Mouse (Mus musculus) megakaryocyte, embryonic 14.5 days (primary cell): Measurements from ENCODE around the gene Fgfbp3. TPM values are rescaled to one million over a fixed set of nuclear protein-coding genes. Genes with fewer than 3 reads are reported as not detected.
A peak's percentile ranks its signal among the peaks of the same experiment; 100 is the strongest.

Experiments used
- H3K27me3 ChIP-seq: replicated peaks from 2 replicates; pipeline ENCODE3; 2012; ENCODE audit warnings: inconsistent platforms
- H3K36me3 ChIP-seq: replicated peaks from 2 replicates; pipeline ENCODE3; 2012; ENCODE audit warnings: low read length, inconsistent platforms, mixed read lengths
- H3K4me1 ChIP-seq: 2 replicates; pipeline ENCODE4 v1.6.1; 2012; ENCODE audit warnings: inconsistent platforms
- H3K4me3 ChIP-seq: replicated peaks from 2 replicates; pipeline ENCODE3; 2012; ENCODE audit warnings: moderate library complexity, mild to moderate bottlenecking, inconsistent platforms
- H3K9me3 ChIP-seq: 2 replicates; pipeline ENCODE4 v1.6.1; 2012; ENCODE audit warnings: inconsistent platforms
- FLI1 ChIP-seq: IDR thresholded peaks from 2 replicates; pipeline ENCODE4 v1.6.1; 2012; ENCODE audit warnings: low read length, inconsistent platforms, mixed read lengths
- GATA1 ChIP-seq: IDR thresholded peaks from 3 replicates; pipeline ENCODE4 v1.6.1; 2012; ENCODE audit warnings: mixed read lengths, low read length, inconsistent platforms, borderline replicate concordance
- polyA plus RNA-seq: library from polyadenylated mRNA; stranded (reverse); fragments of >175 nt; gene quantifications from 2 replicates; pipeline ENCODE4 v1.2.3, GENCODE M21; 2012; ENCODE audit warnings: low replicate concordance; ENCODE audit not compliant: insufficient read depth

Gene Fgfbp3
- polyA plus RNA-seq, 1 experiment, result 3.0 TPM

DNA sequence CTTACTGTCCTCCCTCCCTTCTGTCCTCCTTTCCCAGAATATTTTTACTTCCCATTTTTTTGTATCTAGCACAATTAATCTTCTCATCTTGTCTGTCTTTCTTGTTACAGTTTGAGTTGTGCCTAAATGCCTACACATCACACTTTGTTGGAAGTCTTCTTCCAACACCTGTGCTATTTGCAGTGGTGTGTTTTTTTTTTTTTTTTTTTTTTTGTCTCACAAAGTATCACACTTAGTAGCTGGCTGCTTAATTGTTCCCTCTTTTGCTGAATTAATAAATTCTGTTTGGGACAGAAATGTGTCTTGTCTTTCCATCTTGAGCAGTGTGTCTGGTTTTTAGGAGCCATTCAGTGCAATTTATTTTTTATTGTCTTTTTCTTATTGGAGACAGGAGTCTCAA, 10.4 kb upstream of the Fgfbp3 start:
- no peak for TF ChIP-seq FLI1
- TF ChIP-seq GATA1, result no peak
- Histone ChIP-seq H3K27me3 (no peaks in the 10 kb centered on the region), H3K4me3 (no peak overlapping the region)

DNA sequence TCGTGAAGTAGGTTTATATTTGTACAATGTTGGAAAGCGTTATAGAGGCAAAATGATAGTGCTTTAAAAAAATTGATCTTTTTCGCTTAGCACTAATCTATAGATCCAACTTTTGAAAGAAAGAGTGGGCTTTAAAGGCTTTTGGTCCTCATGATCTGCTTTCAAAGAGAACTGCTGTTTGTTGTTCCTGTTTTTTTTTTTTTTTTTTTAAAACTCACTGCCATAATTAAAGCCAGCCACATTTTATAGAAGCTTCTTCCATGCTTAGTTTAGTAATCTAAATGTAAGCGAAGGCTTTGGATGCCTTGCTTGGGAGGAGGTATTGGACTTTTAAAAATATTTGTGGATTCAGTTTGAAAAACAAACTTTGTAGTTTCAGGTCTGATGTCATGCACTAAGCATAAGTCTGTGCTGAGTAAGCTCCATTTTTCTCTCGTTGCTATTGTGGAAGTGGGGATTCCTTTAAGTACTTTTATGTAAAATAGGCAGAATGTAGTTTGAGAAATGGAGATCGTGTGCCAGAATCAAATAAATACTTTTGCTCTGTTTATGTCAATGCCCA, 8.5 kb upstream of the Fgfbp3 start:
- no peak for TF ChIP-seq GATA1
- no peak for TF ChIP-seq FLI1
- Histone ChIP-seq H3K36me3 (no peaks in the 10 kb centered on the region), H3K4me1 (peaks cover 66% of the 10 kb centered on the region), H3K27me3 (no peaks in the 10 kb centered on the region), H3K4me3 (peak overlapping the region; percentile 96), H3K9me3 (no peaks in the 10 kb centered on the region)

More for the DNA sequence above, 10.4 kb upstream of the Fgfbp3 start:
- peaks cover 64% of the 10 kb centered on the region for H3K4me1 ChIP-seq
- H3K36me3 ChIP-seq, result no peaks in the 10 kb centered on the region
- H3K9me3 ChIP-seq, result no peaks in the 10 kb centered on the region

DNA sequence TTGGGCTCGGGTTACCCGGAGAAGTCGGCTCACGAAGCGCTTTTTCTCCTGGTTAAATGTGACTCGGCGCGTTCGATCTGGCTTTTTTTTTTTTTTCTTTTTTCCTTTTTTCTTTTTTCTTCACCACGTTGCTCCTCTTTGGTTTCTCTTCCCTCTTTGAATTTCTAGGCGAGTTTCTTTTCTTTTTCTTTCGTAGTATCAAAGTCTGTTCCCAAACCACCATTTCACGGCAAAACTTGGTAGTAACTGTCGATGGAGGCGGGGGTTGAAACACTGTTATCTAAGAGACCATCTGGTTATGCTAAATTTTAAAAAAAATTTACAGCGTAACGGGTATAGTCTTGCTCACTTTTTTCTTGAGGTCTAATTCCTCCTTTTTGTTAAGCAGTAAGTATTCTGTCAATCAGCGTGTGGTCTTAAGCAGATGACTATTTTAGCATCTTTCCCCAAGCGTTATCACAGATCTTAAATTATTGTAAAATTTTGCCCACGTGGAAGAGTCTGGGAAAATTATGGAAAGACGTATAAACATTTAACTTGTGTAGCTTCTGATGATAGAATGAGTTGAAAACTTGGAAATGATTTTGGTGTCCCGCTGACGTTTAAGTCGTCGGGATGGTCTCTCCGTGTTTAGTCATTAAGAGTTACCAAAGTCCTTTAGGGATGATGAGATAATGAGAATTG, 7.3 kb upstream of the Fgfbp3 start:
- Histone ChIP-seq H3K9me3 (no peaks in the 10 kb centered on the region), H3K36me3 (no peaks in the 10 kb centered on the region), H3K4me1 (peaks cover 54% of the 10 kb centered on the region), H3K4me3 (peak overlapping the region; percentile 96), H3K27me3 (no peaks in the 10 kb centered on the region)
- TF ChIP-seq GATA1 (no peak), FLI1 (no peak)

DNA sequence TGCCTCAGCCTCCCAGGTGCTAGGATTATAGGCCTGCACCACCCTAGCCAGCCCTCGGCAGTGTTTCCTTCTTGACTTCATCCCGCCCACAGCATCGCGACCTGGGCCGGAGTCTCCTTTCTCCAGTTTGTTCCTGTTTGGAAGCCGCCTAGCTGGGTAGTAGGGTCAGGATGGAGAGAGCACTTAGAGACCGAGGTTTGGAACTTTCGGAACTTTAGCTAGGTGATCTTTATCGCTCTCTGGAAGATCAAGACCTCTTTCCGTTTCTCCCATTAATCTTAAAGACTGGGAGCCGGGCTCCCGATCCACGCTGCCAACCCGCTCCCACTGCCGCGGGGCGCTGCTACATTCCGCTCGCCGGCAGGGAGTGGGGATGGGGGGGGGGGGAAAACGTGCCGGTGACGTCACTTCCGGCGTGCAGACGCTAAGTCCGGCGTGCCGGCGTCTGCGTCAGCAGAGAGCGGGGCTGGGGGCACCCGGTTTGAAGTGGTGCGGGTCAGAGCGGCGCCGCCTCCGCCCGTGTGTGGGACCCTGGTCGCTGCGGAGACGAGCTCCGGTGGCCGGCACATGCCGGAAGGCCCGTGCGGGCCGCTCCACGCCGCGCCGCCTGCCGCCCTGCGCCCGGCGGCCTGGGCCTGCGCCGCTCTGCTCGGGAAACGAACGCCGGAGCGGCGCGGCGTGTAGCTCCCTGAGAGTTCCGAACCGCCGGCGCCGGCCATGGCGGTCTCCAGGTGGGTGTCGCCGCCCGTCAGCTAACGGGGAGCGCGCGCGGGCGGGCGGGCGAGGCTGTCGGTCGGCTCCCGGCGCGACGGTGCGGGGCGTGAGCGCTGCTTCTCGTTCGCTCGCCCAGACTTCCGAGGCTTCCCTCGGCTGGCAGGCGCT, 6.5 kb upstream of the Fgfbp3 start, which contains the start of gene Btaf1:
Gene Btaf1 (plus strand): TSS at position 409 of the 882 bp plus-strand sequence.
- Histone ChIP-seq H3K4me3 (peak within 1 kb of the TSS; percentile 96), H3K36me3 (no peaks in the 10 kb centered on the region), H3K27me3 (no peaks in the 10 kb centered on the region), H3K4me1 (peaks cover 47% of the 10 kb centered on the region), H3K9me3 (no peaks in the 10 kb centered on the region)
- TF ChIP-seq GATA1 (no peak), FLI1 (0 out of 2 replicates have a peak, but pooled peaks have one; percentile 55)

DNA sequence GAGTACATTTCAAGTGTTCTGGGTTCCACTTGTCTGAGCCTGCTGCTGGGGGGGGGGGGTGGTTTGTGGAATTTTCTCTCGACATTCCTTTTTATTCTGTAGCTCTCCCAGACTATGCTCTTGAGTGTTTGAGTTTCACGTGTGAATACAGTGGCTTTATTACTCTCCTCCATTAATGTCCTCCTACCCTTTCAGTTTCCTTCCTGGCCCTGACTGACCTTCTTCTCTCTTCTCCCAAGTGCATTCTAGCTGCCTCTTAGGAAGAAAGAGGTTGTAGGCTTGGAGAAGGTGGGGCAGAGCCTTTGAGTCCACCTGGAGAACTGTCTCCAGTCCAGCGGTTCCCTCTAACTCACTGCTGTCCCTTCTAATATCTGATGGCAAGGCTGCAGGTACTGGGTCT, 3.5 kb upstream of the Fgfbp3 start:
- peaks cover 3% of the 10 kb centered on the region for H3K27me3 ChIP-seq
- no peak overlapping the region for H3K4me3 ChIP-seq
- H3K4me1 ChIP-seq, result peaks cover 35% of the 10 kb centered on the region
- no peaks in the 10 kb centered on the region for H3K9me3 ChIP-seq
- TF ChIP-seq FLI1, result no peak
- no peak for TF ChIP-seq GATA1
- H3K36me3 ChIP-seq, result no peaks in the 10 kb centered on the region

DNA sequence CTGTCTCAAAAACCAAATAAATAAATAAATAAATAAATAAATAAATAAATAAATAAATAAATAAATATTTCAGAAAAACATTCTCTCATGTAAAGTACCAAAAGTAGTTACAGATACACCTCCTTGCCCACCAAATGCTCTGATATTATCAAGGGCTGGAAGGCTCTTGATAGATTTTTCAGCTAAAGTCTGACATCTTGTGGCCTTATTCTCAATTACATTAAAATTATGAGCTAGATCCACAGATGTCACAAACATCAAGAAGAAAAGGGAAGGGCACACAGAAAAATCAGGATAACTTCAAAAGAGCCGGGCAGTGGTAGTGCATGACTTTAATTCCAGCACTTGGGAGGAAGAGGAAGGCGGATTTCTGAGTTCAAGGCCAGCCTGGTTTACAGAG, 2.6 kb upstream of the Fgfbp3 start:
- no peaks in the 10 kb centered on the region for H3K36me3 ChIP-seq
- no peak for TF ChIP-seq GATA1
- TF ChIP-seq FLI1, result no peak
- peaks cover 29% of the 10 kb centered on the region for H3K4me1 ChIP-seq
- H3K9me3 ChIP-seq, result no peaks in the 10 kb centered on the region
- peaks cover 4% of the 10 kb centered on the region for H3K27me3 ChIP-seq
- H3K4me3 ChIP-seq, result no peak overlapping the region

DNA sequence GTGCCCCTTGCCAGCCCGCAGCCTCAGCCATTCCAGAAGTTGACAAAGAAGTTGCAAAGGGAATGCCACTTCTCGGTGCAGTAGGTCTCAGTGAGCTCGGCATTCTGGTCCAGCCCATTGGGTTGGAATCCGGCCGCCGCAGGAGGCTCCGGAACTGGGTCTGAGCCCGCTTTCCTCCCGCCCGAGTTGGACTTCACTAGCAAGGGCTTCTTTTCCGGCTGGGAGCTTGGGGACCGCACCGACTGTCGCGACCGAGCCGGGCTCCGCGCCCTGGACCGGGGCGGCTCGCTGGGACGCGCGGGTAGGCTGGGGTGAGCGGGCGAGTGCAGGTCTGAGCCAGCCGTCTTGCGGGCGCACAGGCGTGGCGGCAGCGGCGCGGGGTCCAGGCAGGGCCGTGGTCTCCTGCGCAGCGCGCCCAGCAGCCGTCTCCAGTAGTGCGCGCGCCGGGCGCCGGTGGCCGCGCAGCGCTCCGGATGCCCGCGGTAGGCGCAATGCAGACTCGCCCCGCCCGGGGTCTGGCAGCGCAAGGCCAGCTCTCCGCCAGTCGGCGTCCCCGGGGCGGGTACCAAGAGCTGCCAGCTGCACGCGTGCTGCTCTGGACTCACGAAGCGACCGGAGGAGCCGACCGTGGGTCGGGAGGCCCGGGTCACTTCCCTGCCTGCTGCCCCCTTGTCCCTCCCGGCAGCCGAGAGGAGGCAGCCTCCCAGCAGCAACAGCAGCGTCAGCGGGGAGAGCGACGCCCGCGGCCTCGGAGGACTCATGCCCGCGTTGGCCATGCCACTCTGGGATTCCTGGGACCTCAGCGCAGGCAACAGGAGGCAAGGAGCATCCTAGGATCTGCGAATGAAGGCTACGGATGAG, 744 bp downstream of the Fgfbp3 start:
- no peaks in the 10 kb centered on the region for H3K36me3 ChIP-seq
- H3K4me3 ChIP-seq, result peak overlapping the region; percentile 94
- H3K4me1 ChIP-seq, result peaks cover 27% of the 10 kb centered on the region
- peaks cover 13% of the 10 kb centered on the region for H3K27me3 ChIP-seq
- no peaks in the 10 kb centered on the region for H3K9me3 ChIP-seq
- TF ChIP-seq GATA1, result no peak
- no peak for TF ChIP-seq FLI1

DNA sequence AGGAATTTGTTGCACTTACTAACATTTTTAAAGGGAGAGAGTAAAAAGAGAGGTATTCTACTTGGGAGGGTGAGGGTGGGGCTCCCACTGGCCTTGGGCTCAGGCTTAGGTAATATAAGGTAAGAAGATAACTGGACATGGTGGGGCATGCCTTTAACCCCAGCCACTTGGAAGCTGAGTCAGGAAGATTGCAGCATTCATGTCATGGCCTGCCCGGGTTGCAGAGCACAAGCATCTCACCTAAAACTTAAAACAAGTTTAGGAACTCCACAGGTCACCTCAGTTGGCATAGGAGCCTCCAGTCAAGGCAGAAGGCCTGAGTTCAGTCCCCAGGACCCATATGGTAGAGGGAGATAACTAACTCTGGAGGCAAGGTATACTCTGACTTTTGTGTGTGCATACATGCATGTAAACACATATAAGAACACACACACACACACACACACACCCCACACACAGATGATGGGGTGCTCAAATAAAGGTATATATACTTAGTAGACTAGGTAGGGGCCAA, 2.5 kb downstream of the Fgfbp3 start:
- peaks cover 22% of the 10 kb centered on the region for H3K27me3 ChIP-seq
- H3K4me3 ChIP-seq, result no peak overlapping the region
- TF ChIP-seq GATA1, result no peak
- no peak for TF ChIP-seq FLI1
- H3K36me3 ChIP-seq, result no peaks in the 10 kb centered on the region
- peaks cover 23% of the 10 kb centered on the region for H3K4me1 ChIP-seq
- no peaks in the 10 kb centered on the region for H3K9me3 ChIP-seq

DNA sequence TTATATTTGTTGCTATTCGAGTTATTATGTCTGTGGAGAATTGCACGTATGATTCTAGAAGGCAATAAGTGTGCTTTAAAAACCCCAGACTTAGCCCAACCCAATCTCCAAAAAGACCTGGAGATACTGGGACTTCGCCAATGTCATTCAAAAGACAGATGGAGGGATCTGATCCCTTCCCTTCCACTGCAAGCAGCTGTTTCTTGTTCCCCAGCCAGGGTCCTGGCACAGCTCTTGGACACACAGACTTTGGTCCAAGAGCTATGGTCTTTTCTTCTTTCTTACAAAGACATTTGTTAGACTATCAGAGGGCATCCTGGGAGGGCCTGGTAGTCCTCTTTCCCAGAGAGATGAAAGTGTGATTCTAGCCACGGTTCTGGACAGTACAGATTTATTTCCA, 3.2 kb downstream of the Fgfbp3 start:
- H3K9me3 ChIP-seq, result no peaks in the 10 kb centered on the region
- no peaks in the 10 kb centered on the region for H3K36me3 ChIP-seq
- no peak for TF ChIP-seq GATA1
- H3K27me3 ChIP-seq, result peaks cover 25% of the 10 kb centered on the region
- peaks cover 23% of the 10 kb centered on the region for H3K4me1 ChIP-seq
- no peak overlapping the region for H3K4me3 ChIP-seq
